Mouse (Mus musculus): ENCODE data around the gene Gramd4. TPM values are rescaled to one million over a fixed set of nuclear protein-coding genes. Genes with fewer than 3 reads are reported as not detected.
"Not testable (repeated sequence)": the region's sequence is repeated elsewhere in the genome, so short reads cannot be mapped to it uniquely, and the experiment has no call there.

The Gramd4 gene
- polyA plus RNA-seq, 1 experiment from 2014 or later, result 8.7 TPM

DNA sequence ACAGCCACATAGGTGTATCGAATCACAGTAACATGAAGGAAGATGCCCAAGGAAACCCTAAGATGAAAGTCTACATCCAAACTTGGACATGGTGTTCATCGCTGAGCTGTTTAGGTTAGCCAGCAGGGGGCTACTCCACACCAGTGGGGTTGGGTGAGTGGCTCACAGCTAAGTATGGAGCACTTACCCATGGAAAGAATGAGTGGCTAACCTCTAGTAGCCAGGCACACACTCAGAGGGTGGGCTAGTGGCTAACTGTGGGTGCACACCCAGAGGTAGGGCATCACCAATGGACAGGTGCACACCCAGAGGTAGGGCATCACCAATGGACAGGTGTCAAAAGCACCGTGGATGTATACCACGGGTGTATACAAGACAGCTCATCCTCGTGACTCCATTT is 102.2 kb downstream of the Gramd4 start:
- H3K27ac ChIP-seq (ENCODE audit: low read depth, low read length), result no peak overlapping the region
- DNase-seq (ENCODE audit: low spot score), result no peak
- H3K4me1 ChIP-seq (replicated peaks; ENCODE audit: control insufficient read depth, insufficient read depth, low read length), result no peaks in the 10 kb centered on the region
- no peaks in the 10 kb centered on the region for H3K27me3 ChIP-seq (ENCODE audit: control insufficient read depth, insufficient read depth, low read length)
- no peak overlapping the region for H3K9ac ChIP-seq (ENCODE audit: low read depth, low read length)
- H3K4me3 ChIP-seq (ENCODE audit: low read depth, low read length), result no peak overlapping the region
- H3K4me2 ChIP-seq (replicated peaks; ENCODE audit: low read depth, low read length), result no peak overlapping the region
- H3K9me3 ChIP-seq (ENCODE audit: control insufficient read depth, low read length), result no peaks in the 10 kb centered on the region
- no peak for ATAC-seq (ENCODE audit: low FRiP score)
- 0 out of 2 replicates have a peak, but pooled peaks cover 2% of the 10 kb centered on the region for H3K36me3 ChIP-seq (ENCODE audit: control insufficient read depth, insufficient read depth, low read length)
- 90% methylated on average over 5 of the region's 5 CpGs for WGBS

DNA sequence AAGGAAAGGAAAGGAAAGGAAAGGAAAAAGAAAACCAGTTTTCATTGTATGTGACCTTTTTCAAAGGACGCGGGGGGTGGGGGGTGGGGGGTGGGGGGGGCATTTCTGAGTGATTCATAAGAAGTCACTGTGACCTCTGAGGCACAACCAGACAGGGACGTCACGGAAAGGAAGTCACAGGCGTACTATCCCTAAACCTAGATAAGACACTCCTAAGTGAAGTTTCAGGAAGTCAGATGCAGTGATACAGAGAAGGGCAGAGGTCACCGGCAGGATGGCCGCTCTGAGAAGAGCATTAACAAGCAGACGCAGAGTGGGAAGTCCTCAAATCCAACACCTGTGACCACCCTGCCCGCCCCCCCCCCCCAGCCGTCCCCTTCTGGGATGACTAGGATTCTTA is 103.4 kb downstream of the Gramd4 start:
- no peak overlapping the region for H3K27ac ChIP-seq (ENCODE audit: low read depth, low read length)
- no peak overlapping the region for H3K9ac ChIP-seq (ENCODE audit: low read depth, low read length)
- H3K4me2 ChIP-seq (replicated peaks; ENCODE audit: low read depth, low read length), result no peak overlapping the region
- H3K4me3 ChIP-seq (ENCODE audit: low read depth, low read length), result no peak overlapping the region
- H3K9me3 ChIP-seq (ENCODE audit: control insufficient read depth, low read length), result no peaks in the 10 kb centered on the region
- 0 out of 2 replicates have a peak, but pooled peaks cover 2% of the 10 kb centered on the region for H3K36me3 ChIP-seq (ENCODE audit: control insufficient read depth, insufficient read depth, low read length)
- WGBS, result 90% methylated on average over 10 of the region's 10 CpGs
- no peak for ATAC-seq (ENCODE audit: low FRiP score)
- H3K27me3 ChIP-seq (ENCODE audit: control insufficient read depth, insufficient read depth, low read length), result no peaks in the 10 kb centered on the region
- DNase-seq (ENCODE audit: low spot score), result no peak
- no peaks in the 10 kb centered on the region for H3K4me1 ChIP-seq (replicated peaks; ENCODE audit: control insufficient read depth, insufficient read depth, low read length)

DNA sequence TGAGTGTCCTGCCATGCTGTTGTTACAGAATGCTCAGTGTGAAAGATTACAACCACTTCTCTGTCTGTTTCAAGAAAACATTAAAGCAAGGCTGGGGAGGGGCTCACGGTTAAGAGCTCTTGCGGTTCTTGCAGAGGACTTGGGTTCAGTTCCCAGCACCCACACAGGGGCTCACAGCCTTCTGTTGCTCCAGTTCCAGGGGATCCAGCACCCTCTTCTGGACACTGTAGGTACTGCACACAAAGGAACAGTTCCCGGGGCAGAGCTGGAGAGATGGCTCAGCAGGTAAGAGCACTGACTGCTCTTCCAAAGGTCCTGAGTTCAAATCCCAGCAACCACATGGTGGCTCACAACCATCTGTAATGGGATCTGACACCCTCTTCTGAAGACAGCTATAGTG is 104.3 kb downstream of the Gramd4 start:
- whole genome bisulfite sequencing, result 99% methylated on average over 3 of the region's 3 CpGs

DNA sequence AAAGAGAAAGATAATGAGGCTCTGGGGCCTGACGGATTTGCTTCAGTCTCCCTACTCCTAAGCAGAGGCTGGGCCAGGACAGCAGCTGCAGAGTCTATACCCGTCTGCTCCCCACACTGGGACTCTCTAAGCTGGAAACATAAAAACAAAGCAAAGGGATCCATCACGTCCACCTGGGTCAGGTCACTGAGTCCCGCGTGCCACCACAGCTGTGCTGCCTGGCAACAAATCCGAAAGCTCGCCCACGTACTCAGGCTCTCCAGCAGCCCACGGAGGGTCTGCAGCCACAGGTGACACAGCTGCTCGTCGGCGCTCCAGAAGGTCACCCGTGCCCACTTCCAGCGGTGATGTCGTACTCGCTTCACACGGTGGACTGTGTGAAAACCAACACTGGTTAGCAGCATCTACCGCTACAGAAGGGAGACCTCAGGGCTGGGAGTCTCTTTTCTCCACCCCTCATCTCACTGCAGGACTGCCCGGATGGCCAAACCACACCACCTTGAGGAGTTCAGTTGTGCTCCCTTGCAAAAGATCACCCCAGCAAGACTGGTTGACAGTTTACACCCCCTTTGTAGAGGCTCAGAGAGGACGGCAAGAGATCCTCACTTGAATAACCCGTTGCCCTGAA is 107.3 kb downstream of the Gramd4 start:
- H3K27ac ChIP-seq (ENCODE audit: low read depth, low read length), result no peak overlapping the region
- H3K4me1 ChIP-seq (replicated peaks; ENCODE audit: control insufficient read depth, insufficient read depth, low read length), result peaks cover 4% of the 10 kb centered on the region; the same call in 1 of the 2 replicates
- H3K9me3 ChIP-seq (ENCODE audit: control insufficient read depth, low read length), result no peaks in the 10 kb centered on the region
- ATAC-seq (ENCODE audit: low FRiP score) (no peak), DNase-seq (ENCODE audit: low spot score) (no peak)
- no peak overlapping the region for H3K4me2 ChIP-seq (replicated peaks; ENCODE audit: low read depth, low read length)
- H3K27me3 ChIP-seq (ENCODE audit: control insufficient read depth, insufficient read depth, low read length), result no peaks in the 10 kb centered on the region
- 83% methylated on average over 21 of the region's 21 CpGs for WGBS
- no peak overlapping the region for H3K4me3 ChIP-seq (ENCODE audit: low read depth, low read length)
- H3K36me3 ChIP-seq (ENCODE audit: control insufficient read depth, insufficient read depth, low read length), result 0 out of 2 replicates have a peak, but pooled peaks cover 2% of the 10 kb centered on the region
- no peak overlapping the region for H3K9ac ChIP-seq (ENCODE audit: low read depth, low read length)

More for the DNA sequence above, 104.3 kb downstream of the Gramd4 start:
- H3K27me3 ChIP-seq (ENCODE audit: control insufficient read depth, insufficient read depth, low read length); DNase-seq (ENCODE audit: low spot score); H3K4me3 ChIP-seq (ENCODE audit: low read depth, low read length); H3K4me2 ChIP-seq (replicated peaks; ENCODE audit: low read depth, low read length); H3K9ac ChIP-seq (ENCODE audit: low read depth, low read length); H3K9me3 ChIP-seq (ENCODE audit: control insufficient read depth, low read length); H3K36me3 ChIP-seq (ENCODE audit: control insufficient read depth, insufficient read depth, low read length); H3K27ac ChIP-seq (ENCODE audit: low read depth, low read length); ATAC-seq (ENCODE audit: low FRiP score); H3K4me1 ChIP-seq (replicated peaks; ENCODE audit: control insufficient read depth, insufficient read depth, low read length): not testable (repeated sequence)

DNA sequence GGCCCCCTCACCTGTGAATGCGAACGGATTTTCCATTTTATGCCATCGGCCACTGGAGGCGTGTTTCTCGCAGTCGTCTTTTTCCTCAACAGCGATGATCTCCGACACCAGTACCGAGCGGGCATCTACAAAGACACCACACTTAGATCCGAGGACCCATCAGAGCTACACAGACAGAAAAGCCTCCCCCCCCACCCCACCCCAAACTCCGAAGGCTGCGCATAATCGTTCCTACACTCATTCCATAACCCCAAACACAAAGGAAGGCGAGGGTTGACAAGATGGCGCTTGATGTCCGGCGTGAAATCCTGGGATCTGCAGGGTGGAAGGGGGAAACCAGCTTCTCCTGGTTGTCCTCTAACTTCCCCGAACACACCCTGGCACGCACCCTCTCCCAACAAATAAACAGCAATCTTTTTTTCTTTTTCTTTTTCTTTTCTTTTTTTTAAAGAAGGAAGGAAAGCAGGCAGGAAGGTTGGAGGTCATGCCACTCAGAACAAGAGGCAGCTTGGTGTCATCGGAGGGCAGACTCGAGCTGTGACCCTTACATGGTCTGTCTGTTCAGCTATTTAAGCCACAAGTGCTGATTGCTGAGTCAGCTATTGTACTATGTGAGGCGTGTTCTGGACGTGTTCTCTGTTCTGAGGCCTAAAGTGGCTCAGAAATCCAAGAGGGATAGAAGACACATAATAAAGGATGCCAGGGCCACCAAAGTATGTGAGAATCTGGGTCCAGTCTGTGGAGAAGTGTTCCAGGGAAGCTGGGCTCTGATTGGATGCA is 108.5 kb downstream of the Gramd4 start:
- Histone ChIP-seq H3K27ac (ENCODE audit: low read depth, low read length) (no peak overlapping the region), H3K9me3 (ENCODE audit: control insufficient read depth, low read length) (no peaks in the 10 kb centered on the region), H3K36me3 (ENCODE audit: control insufficient read depth, insufficient read depth, low read length) (0 out of 2 replicates have a peak, but pooled peaks cover 2% of the 10 kb centered on the region), H3K4me1 (replicated peaks; ENCODE audit: control insufficient read depth, insufficient read depth, low read length) (peaks cover 4% of the 10 kb centered on the region; the same call in 1 of the 2 replicates), H3K4me2 (replicated peaks; ENCODE audit: low read depth, low read length) (no peak overlapping the region), H3K9ac (ENCODE audit: low read depth, low read length) (no peak overlapping the region), H3K4me3 (ENCODE audit: low read depth, low read length) (no peak overlapping the region), H3K27me3 (ENCODE audit: control insufficient read depth, insufficient read depth, low read length) (no peaks in the 10 kb centered on the region)
- ATAC-seq (ENCODE audit: low FRiP score) (no peak), DNase-seq (ENCODE audit: low spot score) (no peak)
- 91% methylated on average over 24 of the region's 24 CpGs for WGBS

DNA sequence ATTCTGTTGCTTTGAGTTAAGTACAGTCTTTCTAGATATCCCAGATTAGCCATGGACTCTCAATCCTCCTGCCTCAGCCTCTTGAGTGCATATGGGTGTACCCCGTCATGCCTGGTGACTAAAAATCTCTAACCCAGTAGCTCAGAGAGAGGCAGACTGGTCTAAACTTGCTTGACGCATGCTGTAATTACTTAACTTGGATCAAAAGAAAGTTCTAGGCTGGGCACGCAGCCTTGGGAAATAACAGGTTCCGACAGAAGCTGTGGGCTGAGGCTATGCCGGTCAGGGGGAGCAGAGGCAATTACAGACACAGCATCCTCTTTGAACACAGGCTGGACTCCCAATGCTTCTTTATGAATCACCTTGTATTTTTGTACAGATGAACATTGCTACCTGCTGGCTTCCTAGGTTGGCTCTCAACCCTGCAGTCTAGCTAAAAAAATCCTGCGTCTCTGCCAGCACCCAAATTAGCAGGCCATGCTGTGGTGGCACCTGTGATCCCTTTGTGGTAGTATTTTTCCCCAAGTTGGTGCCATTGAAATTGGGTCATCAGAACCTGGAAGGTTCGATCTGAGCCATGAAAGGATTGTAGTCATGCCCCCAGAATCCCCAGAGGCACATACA is 109.6 kb downstream of the Gramd4 start:
- Histone ChIP-seq H3K36me3 (ENCODE audit: control insufficient read depth, insufficient read depth, low read length) (0 out of 2 replicates have a peak, but pooled peaks cover 2% of the 10 kb centered on the region), H3K9me3 (ENCODE audit: control insufficient read depth, low read length) (no peaks in the 10 kb centered on the region), H3K9ac (ENCODE audit: low read depth, low read length) (no peak overlapping the region), H3K4me1 (replicated peaks; ENCODE audit: control insufficient read depth, insufficient read depth, low read length) (peaks cover 4% of the 10 kb centered on the region; the same call in 1 of the 2 replicates), H3K27ac (ENCODE audit: low read depth, low read length) (no peak overlapping the region), H3K4me2 (replicated peaks; ENCODE audit: low read depth, low read length) (no peak overlapping the region), H3K27me3 (ENCODE audit: control insufficient read depth, insufficient read depth, low read length) (no peaks in the 10 kb centered on the region), H3K4me3 (ENCODE audit: low read depth, low read length) (no peak overlapping the region)
- 93% methylated on average over 7 of the region's 7 CpGs for WGBS
- no peak for DNase-seq (ENCODE audit: low spot score)
- ATAC-seq (ENCODE audit: low FRiP score), result no peak

DNA sequence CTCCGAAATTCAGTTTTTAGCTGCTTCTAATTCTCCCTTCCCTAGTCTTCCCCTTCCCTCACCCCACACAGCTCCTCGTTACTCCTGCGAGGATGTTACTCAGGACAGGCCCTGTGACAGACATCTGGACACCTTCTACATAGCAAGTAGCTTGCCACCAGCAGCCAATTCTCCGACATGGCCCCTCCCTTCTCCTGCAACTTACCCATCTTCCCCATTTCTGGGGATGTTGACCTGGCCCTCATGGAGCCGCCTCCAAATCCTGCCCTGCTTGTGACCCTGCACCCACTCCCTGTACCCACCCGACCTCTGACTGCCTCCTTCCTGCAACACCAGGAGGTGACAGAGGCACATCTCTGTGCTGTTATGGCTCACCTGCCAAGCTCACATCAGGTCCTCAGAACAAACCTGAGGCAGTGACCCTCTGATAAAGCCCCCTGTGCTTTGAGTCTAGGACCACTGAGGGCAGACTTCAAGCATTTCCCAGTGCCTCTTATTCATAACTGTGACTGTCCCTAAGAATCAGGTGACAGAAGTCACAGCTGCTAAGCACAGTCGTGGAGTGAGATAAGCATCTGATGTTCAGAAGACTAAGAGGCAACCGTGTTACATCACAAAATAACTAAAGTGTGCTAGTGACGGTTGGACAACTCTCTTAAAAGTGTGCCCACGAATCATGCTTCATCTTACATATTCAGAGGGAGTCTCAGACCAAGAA is 110.5 kb downstream of the Gramd4 start:
- ATAC-seq (ENCODE audit: low FRiP score) (no peak), DNase-seq (ENCODE audit: low spot score) (no peak)
- Histone ChIP-seq H3K27ac (ENCODE audit: low read depth, low read length) (no peak overlapping the region), H3K4me2 (replicated peaks; ENCODE audit: low read depth, low read length) (no peak overlapping the region), H3K9me3 (ENCODE audit: control insufficient read depth, low read length) (no peaks in the 10 kb centered on the region), H3K36me3 (ENCODE audit: control insufficient read depth, insufficient read depth, low read length) (0 out of 2 replicates have a peak, but pooled peaks cover 2% of the 10 kb centered on the region), H3K27me3 (ENCODE audit: control insufficient read depth, insufficient read depth, low read length) (no peaks in the 10 kb centered on the region), H3K4me3 (ENCODE audit: low read depth, low read length) (no peak overlapping the region), H3K9ac (ENCODE audit: low read depth, low read length) (no peak overlapping the region), H3K4me1 (replicated peaks; ENCODE audit: control insufficient read depth, insufficient read depth, low read length) (peaks cover 4% of the 10 kb centered on the region; the same call in 1 of the 2 replicates)
- 81% methylated on average over 10 of the region's 10 CpGs for WGBS

DNA sequence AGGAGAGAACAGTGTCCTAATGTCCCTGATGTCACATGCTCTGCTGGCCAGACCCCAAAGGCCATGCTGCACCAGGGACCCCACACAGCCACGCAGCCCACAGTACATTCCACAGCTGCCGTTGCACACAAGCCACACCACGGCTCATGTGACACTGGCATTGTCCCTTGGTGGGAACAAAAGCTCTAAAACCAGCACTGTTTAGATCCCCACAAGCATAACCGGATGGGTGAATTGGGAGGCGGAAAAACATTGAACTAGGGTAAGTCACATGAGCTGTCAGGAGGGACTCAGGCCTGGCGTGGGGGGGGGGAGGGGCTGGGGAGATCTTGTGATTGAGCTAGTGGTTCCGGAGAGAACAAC is 111.0 kb downstream of the Gramd4 start:
- H3K4me2 ChIP-seq (replicated peaks; ENCODE audit: low read depth, low read length), result no peak overlapping the region
- 39% methylated on average over 7 of the region's 7 CpGs for WGBS
- no peaks in the 10 kb centered on the region for H3K27me3 ChIP-seq (ENCODE audit: control insufficient read depth, insufficient read depth, low read length)
- no peak overlapping the region for H3K27ac ChIP-seq (ENCODE audit: low read depth, low read length)
- DNase-seq (ENCODE audit: low spot score), result peak; percentile 40
- 0 out of 2 replicates have a peak, but pooled peaks cover 2% of the 10 kb centered on the region for H3K36me3 ChIP-seq (ENCODE audit: control insufficient read depth, insufficient read depth, low read length)
- no peak overlapping the region for H3K4me3 ChIP-seq (ENCODE audit: low read depth, low read length)
- H3K9me3 ChIP-seq (ENCODE audit: control insufficient read depth, low read length), result no peaks in the 10 kb centered on the region
- H3K9ac ChIP-seq (ENCODE audit: low read depth, low read length), result 0 out of 2 replicates have a peak overlapping the region, but pooled peaks have one; percentile 19
- H3K4me1 ChIP-seq (replicated peaks; ENCODE audit: control insufficient read depth, insufficient read depth, low read length), result peaks cover 4% of the 10 kb centered on the region; the same call in 1 of the 2 replicates
- ATAC-seq (ENCODE audit: low FRiP score), result peak; percentile 49; the same call in 1 of the 2 replicates

Data from hindbrain, embryonic 11.5 days (tissue).